Mouse (Mus musculus) left cerebral cortex, adult 18-20 months (tissue): ENCODE data around the gene Man1a. TPM values are rescaled to one million over a fixed set of nuclear protein-coding genes. Genes with fewer than 3 reads are reported as not detected.

ENCODE experiments used
- DNase-seq, 2 experiments: peaks; one replicate each; pipeline ENCODE4 v3.0.0; 2021 to 2022; ENCODE audit warnings: low spot score in 2 of 2, mixed read lengths in 1 of 2
- long read RNA-seq, 2 experiments: library from polyadenylated mRNA; stranded (forward); transcript quantifications; one replicate each; pipeline ENCODE4 v2.0.0; 2021
- total RNA-seq, 2 experiments: library from RNA; stranded (reverse); gene quantifications; 2 replicates each; pipeline ENCODE4 v1.2.3; 2021

Gene Man1a
- total RNA-seq: 10 to 100 TPM; 20.8 to 23.8 TPM
- long read RNA-seq, experiment 1, full-length matches to known transcripts: 4 of 13 reads
- long read RNA-seq, experiment 1, partial matches to known transcripts: 4 of 13 reads
- long read RNA-seq, experiment 1, other reads (novel, unspliced or antisense): 5 of 13 reads
- long read RNA-seq, experiment 2, full-length matches to known transcripts: 8 of 11 reads
- long read RNA-seq, experiment 2, partial matches to known transcripts: 3 of 11 reads
- long read RNA-seq, experiment 2, other reads (novel, unspliced or antisense): 0 of 11 reads

GRCm38 (mm10) chr10:54076420-54076819 lies at the start of gene Man1a:
Man1a (minus strand) TSS chr10:54076609.
- no peak for DNase-seq

- no peak for DNase-seq
Measured at GRCm38 (mm10) chr10:54121816-54122215, 45.4 kb upstream of the Man1a start.

- no peak for DNase-seq
Measured at GRCm38 (mm10) chr10:54120375-54120774, 44.0 kb upstream of the Man1a start.

- DNase-seq: no peak
Measured at GRCm38 (mm10) chr10:54119303-54119702, 42.9 kb upstream of the Man1a start.

- no peak for DNase-seq
Measured at GRCm38 (mm10) chr10:54118223-54118912, 42.0 kb upstream of the Man1a start.

GRCm38 (mm10) chr10:54117763-54118162 lies 41.4 kb upstream of the Man1a start:
- peak in 1 of 2 experiments; percentile 8 for DNase-seq

- DNase-seq: no peak
Measured at GRCm38 (mm10) chr10:54103671-54104070, 27.3 kb upstream of the Man1a start.

GRCm38 (mm10) chr10:54092081-54092480 lies 15.7 kb upstream of the Man1a start:
- DNase-seq: no peak

- no peak for DNase-seq
Measured at GRCm38 (mm10) chr10:54089923-54090322, 13.5 kb upstream of the Man1a start.

- DNase-seq: no peak
Measured at GRCm38 (mm10) chr10:54087346-54087745, 10.9 kb upstream of the Man1a start.

- no peak for DNase-seq
Measured at GRCm38 (mm10) chr10:54085073-54085472, 8.7 kb upstream of the Man1a start.

- DNase-seq: no peak
Measured at GRCm38 (mm10) chr10:54077005-54077404, 596 bp upstream of the Man1a start.

- peak; percentile 76 to 88 for DNase-seq
Measured at GRCm38 (mm10) chr10:54075441-54076010, 883 bp downstream of the Man1a start.

GRCm38 (mm10) chr10:54074609-54075421 lies 1.6 kb downstream of the Man1a start:
- peak in 1 of 2 experiments; percentile 42 for DNase-seq

GRCm38 (mm10) chr10:54074247-54074608 lies 2.2 kb downstream of the Man1a start:
- DNase-seq: no peak

- no peak for DNase-seq
Measured at GRCm38 (mm10) chr10:54073641-54074203, 2.7 kb downstream of the Man1a start.

- DNase-seq: no peak
Measured at GRCm38 (mm10) chr10:54072336-54072735, 4.1 kb downstream of the Man1a start.

- no peak for DNase-seq
Measured at GRCm38 (mm10) chr10:54070496-54070895, 5.9 kb downstream of the Man1a start.

GRCm38 (mm10) chr10:54069412-54069811 lies 7.0 kb downstream of the Man1a start:
- no peak for DNase-seq

GRCm38 (mm10) chr10:54066683-54067082 lies 9.7 kb downstream of the Man1a start:
- DNase-seq: no peak

GRCm38 (mm10) chr10:54063551-54064260 lies 12.7 kb downstream of the Man1a start:
- DNase-seq: no peak
